Mouse (Mus musculus) monocyte, adult 59 days (primary cell): Measurements from ENCODE around the gene Gbe1. TPM values are rescaled to one million over a fixed set of nuclear protein-coding genes. Genes with fewer than 3 reads are reported as not detected.

Source experiments
- total RNA-seq, 2 experiments: library from RNA; stranded (reverse); gene quantifications; one replicate each; pipeline ENCODE4 v1.2.4; 2023

Gbe1 gene
- total RNA-seq, result 10 to 100 TPM; 10.6 to 12.8 TPM

DNA sequence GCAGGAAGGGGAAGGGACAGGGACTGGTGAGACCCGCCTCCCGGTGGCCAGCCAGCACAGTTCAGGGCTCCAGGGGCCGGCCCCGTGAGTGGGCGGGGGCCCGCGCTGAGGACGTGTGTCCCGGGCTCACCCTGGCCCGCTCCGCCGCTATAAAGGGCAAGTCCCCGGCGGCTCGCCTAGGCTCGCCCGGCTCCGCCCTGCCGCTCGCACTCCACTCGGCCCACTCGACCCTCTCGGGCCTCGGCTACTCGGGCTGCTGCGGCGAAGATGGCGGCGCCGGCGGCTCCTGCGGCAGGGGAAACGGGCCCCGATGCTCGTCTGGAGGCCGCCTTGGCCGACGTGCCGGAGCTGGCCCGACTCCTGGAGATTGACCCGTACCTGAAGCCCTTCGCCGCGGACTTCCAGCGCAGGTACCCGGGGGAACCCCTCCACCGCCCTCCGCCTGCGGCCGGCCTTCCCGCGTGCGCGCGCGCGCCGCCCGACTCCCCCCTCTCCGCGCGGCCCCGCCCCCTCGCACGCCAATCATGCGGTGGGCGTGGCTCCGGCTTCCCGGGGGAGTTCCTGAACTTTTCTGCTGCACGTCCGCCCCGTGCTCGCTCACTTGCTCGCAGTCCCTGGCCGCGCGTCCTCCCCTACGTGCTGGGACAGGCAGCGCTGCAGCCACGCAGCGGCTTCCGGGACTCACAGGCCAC is at the start of gene Gbe1:
TSS of gene Gbe1 (plus strand) at position 64 of the 692 bp plus-strand sequence.

